Mouse (Mus musculus): ENCODE data around the gene Atf7.

DNA sequence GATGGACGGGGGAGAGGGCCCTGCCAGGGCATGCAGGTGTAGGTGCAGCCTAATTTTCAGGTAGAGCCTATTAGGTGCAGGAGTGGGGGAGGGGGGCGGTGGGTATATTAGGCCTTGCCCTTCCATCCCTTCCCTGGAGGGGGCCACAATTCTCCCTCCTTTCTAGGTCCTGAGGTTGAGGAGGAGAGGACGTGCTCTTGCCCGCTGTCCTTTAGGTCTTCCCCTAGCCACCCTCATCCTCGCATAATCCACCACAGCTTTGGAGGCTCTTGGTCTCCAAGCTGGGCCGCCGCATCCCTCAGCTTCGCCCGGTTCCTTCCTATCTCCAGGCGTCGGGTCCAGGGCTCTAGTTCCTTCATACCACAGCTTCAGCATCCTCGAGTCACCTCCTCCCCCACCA lies 109.0 kb downstream of the Atf7 start:
- no peak for TF ChIP-seq CTCF (IDR thresholded peaks at IDR 0.05; ENCODE audit: extremely low read depth, insufficient read depth, insufficient read length, insufficient replicate concordance)
- TF ChIP-seq POLR2A (IDR thresholded peaks at IDR 0.05; ENCODE audit: low read depth, low read length): no peak
